Comparison of ENCODE assay signal across 14 mouse cellular contexts in genomic region chr13:58904742-58905735, GRCm38 (mm10).
A peak's percentile ranks its signal among the peaks of the same experiment; 100 is the strongest.
DNase-seq lines count a peak whose midpoint lies in the region; ATAC-seq and TF ChIP-seq lines count a peak whose summit lies in the region.
"Had no signal": no experiment of that assay in that cellular context is flagged by ENCODE, and none has a peak within 500 bp of the region (broad histone marks: within the 10 kb centered on the region; RNA-seq: fewer than 3 reads in every experiment).

No protein-coding gene starts in this region.

- H3K4me1 ChIP-seq in forebrain, embryonic 12.5 days: peaks cover 33% of the 10 kb centered on the region
- peaks cover 7% of the 10 kb centered on the region; the same call in 1 of the 2 replicates for H3K4me1 ChIP-seq in forebrain, embryonic 16.5 days (replicated peaks; ENCODE audit: control insufficient read depth, insufficient read depth, low read length)
- H3K4me1 ChIP-seq in hindbrain, embryonic 12.5 days: peaks cover 39% of the 10 kb centered on the region
- peaks cover 33% of the 10 kb centered on the region for H3K4me1 ChIP-seq in midbrain, embryonic 16.5 days (ENCODE audit: control insufficient read depth, insufficient read depth, low read length)
- H3K4me1 ChIP-seq: embryonic facial prominence, embryonic 12.5 days; stomach, embryonic 15.5 days had no signal

- H3K36me3 ChIP-seq in forebrain, embryonic 12.5 days (replicated peaks): 0 out of 2 replicates have a peak, but pooled peaks cover 1% of the 10 kb centered on the region
- no peaks in the 10 kb centered on the region for H3K36me3 ChIP-seq in forebrain, embryonic 16.5 days (ENCODE audit: control insufficient read depth, insufficient read depth)
- no peaks in the 10 kb centered on the region for H3K36me3 ChIP-seq in hindbrain, embryonic 12.5 days
- H3K36me3 ChIP-seq in midbrain, embryonic 16.5 days (ENCODE audit: control insufficient read depth, insufficient read depth, low read length): no peaks in the 10 kb centered on the region
- H3K36me3 ChIP-seq: embryonic facial prominence, embryonic 12.5 days; limb, embryonic 15.5 days; stomach, embryonic 15.5 days had no signal

- H3K4me2 ChIP-seq in forebrain, embryonic 12.5 days: 0 out of 2 replicates have a peak overlapping the region, but pooled peaks have one; percentile 13
- no peak overlapping the region for H3K4me2 ChIP-seq in forebrain, embryonic 16.5 days (ENCODE audit: low read length)
- H3K4me2 ChIP-seq in hindbrain, embryonic 12.5 days (replicated peaks): peak overlapping the region; percentile 1; the same call in 1 of the 2 replicates
- no peak overlapping the region for H3K4me2 ChIP-seq in midbrain, embryonic 16.5 days (ENCODE audit: low read length)
- H3K4me2 ChIP-seq: embryonic facial prominence, embryonic 12.5 days; limb, embryonic 15.5 days; stomach, embryonic 15.5 days had no signal

- whole genome bisulfite sequencing in forebrain, embryonic 12.5 days: 26% methylated on average over 13 of the region's 13 CpGs
- WGBS in forebrain, embryonic 16.5 days: 24% methylated on average over 13 of the region's 13 CpGs
- 35% methylated on average over 13 of the region's 13 CpGs for WGBS in hindbrain, embryonic 12.5 days
- 30% methylated on average over 13 of the region's 13 CpGs for WGBS in midbrain, embryonic 16.5 days

- intact Hi-C loops in heart, postnatal 36 days (cut with DNase I): no loop called here

- H3K27me3 ChIP-seq in forebrain, embryonic 12.5 days: no peaks in the 10 kb centered on the region
- H3K27me3 ChIP-seq in forebrain, embryonic 16.5 days (replicated peaks; ENCODE audit: control insufficient read depth, insufficient read depth, low read length): no peaks in the 10 kb centered on the region
- H3K27me3 ChIP-seq in hindbrain, embryonic 12.5 days: no peaks in the 10 kb centered on the region
- H3K27me3 ChIP-seq in midbrain, embryonic 16.5 days (ENCODE audit: control insufficient read depth, insufficient read depth, low read depth, low read length): no peaks in the 10 kb centered on the region
- H3K27me3 ChIP-seq: embryonic facial prominence, embryonic 12.5 days; limb, embryonic 15.5 days; stomach, embryonic 15.5 days had no signal

- 0 out of 2 replicates have a peak, but pooled peaks cover 2% of the 10 kb centered on the region for H3K9me3 ChIP-seq in forebrain, embryonic 12.5 days
- 0 out of 2 replicates have a peak, but pooled peaks cover 1% of the 10 kb centered on the region for H3K9me3 ChIP-seq in forebrain, embryonic 16.5 days (ENCODE audit: control insufficient read depth, low read length)
- 0 out of 2 replicates have a peak, but pooled peaks cover 2% of the 10 kb centered on the region for H3K9me3 ChIP-seq in hindbrain, embryonic 12.5 days (replicated peaks)
- H3K9me3 ChIP-seq in midbrain, embryonic 16.5 days (replicated peaks; ENCODE audit: control insufficient read depth, low read length, poor library complexity, severe bottlenecking): no peaks in the 10 kb centered on the region
- H3K9me3 ChIP-seq: limb, embryonic 15.5 days; stomach, embryonic 15.5 days had no signal

- no peak overlapping the region for H3K9ac ChIP-seq in forebrain, embryonic 12.5 days
- no peak overlapping the region for H3K9ac ChIP-seq in forebrain, embryonic 16.5 days (replicated peaks; ENCODE audit: low read depth, low read length)
- no peak overlapping the region for H3K9ac ChIP-seq in hindbrain, embryonic 12.5 days
- no peak overlapping the region for H3K9ac ChIP-seq in midbrain, embryonic 16.5 days (ENCODE audit: low read depth, low read length)
- H3K9ac ChIP-seq: embryonic facial prominence, embryonic 12.5 days; limb, embryonic 15.5 days; stomach, embryonic 15.5 days had no signal

- no peak for ATAC-seq in forebrain, embryonic 12.5 days (ENCODE audit: low FRiP score)
- ATAC-seq in forebrain, embryonic 16.5 days: no peak
- peak; percentile 68 for ATAC-seq in hindbrain, embryonic 12.5 days (ENCODE audit: low FRiP score)
- no peak; the same call in 1 of the 2 replicates for ATAC-seq in midbrain, embryonic 16.5 days

- TF ChIP-seq POLR2A in brain, embryonic 14.5 days (IDR thresholded peaks at IDR 0.05; ENCODE audit: borderline replicate concordance, extremely low read depth, insufficient read depth, insufficient read length, poor library complexity, severe bottlenecking): no peak

- no peak overlapping the region for H3K4me3 ChIP-seq in forebrain, embryonic 12.5 days (replicated peaks)
- no peak overlapping the region for H3K4me3 ChIP-seq in forebrain, embryonic 16.5 days (replicated peaks; ENCODE audit: low read length)
- H3K4me3 ChIP-seq in hindbrain, embryonic 12.5 days: no peak overlapping the region
- H3K4me3 ChIP-seq in midbrain, embryonic 16.5 days (ENCODE audit: low read depth, low read length): no peak overlapping the region
- H3K4me3 ChIP-seq: embryonic facial prominence, embryonic 12.5 days; limb, embryonic 15.5 days; stomach, embryonic 15.5 days had no signal

- no peak for TF ChIP-seq CTCF in brain, embryonic 14.5 days (IDR thresholded peaks at IDR 0.05; ENCODE audit: borderline replicate concordance, extremely low read depth, insufficient read depth, insufficient read length)

- DNase-seq in brain, embryonic 14.5 days (ENCODE audit: low read depth): peak; percentile 45
- no peak for DNase-seq in cerebellum, adult 9-11 months
- DNase-seq in heart, postnatal 36 days: no peak
- DNase-seq in kidney, postnatal 36 days: no peak
- DNase-seq: adrenal gland, adult 8-10 months; kidney, adult 8-10 months; lung, postnatal 14 days had no signal

- peak overlapping the region; percentile 36; the same call in 1 of the 2 replicates for H3K27ac ChIP-seq in forebrain, embryonic 12.5 days
- no peak overlapping the region for H3K27ac ChIP-seq in forebrain, embryonic 16.5 days (ENCODE audit: low read length)
- H3K27ac ChIP-seq in hindbrain, embryonic 12.5 days: peak overlapping the region; percentile 71
- peak overlapping the region; percentile 12 for H3K27ac ChIP-seq in midbrain, embryonic 16.5 days (ENCODE audit: low read length)
- H3K27ac ChIP-seq: embryonic facial prominence, embryonic 12.5 days; limb, embryonic 15.5 days; stomach, embryonic 15.5 days had no signal

Comparison
In these comparisons a context has a peak if more than half of its experiments do, and no peak if none do; other contexts are left out.
1. H3K4me2 ChIP-seq: peak in forebrain, embryonic 12.5 days (single experiment) and hindbrain, embryonic 12.5 days (single experiment); none in forebrain, embryonic 16.5 days (single experiment) and midbrain, embryonic 16.5 days (single experiment).